Mouse (Mus musculus): Measurements from ENCODE around the gene Elac2.

Elac2 gene

DNA sequence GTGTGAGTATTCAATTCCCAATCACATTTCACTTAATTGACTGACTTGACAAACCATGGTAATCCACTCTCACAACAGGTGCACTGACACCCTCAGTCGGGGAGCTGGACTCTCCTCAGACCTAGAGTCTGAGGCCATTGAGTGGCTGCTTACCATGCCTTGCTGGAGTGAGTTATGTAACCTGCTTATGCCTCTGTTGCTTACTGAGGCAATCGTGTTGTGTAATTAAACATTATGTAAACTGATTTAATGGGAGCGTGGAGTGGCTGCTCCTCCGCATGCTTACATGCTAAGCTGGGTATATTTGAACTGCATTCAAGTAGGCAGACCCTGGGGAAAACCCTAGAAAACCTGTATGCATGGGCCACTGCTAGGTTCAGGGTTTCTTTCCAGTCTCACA is 41.9 kb downstream of the Elac2 start:
- DNase-seq (ENCODE audit: low read depth, low spot score), result no peak

- no peak for DNase-seq (ENCODE audit: low read depth, low spot score)
Observed at GRCm38 (mm10) chr11:65022771-65023170, 43.9 kb downstream of the Elac2 start.

DNA sequence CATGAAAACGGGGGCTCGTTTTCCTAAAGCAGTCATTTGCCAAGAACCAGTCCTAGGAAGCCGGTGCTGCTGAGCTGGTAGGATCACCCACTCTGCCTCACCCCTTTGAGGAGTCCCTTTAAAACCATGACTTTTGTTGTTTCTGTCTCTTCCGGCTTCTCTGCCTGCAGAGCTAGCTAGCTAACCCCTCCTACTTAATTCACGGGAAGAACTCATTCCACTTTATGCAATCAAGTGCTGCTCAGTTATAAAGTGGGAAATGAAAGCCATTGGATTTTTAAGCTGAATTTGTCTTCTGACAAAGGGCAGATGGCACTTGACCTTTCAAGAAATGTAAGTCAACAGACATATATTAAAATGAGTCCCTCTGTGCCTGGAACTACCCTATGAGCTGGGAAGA is 49.2 kb downstream of the Elac2 start:
- DNase-seq (ENCODE audit: low read depth, low spot score), result no peak

GRCm38 (mm10) chr11:65030201-65030600 is 51.4 kb downstream of the Elac2 start:
- DNase-seq (ENCODE audit: low read depth, low spot score), result no peak

- DNase-seq (ENCODE audit: low read depth, low spot score), result no peak
Observed at GRCm38 (mm10) chr11:65032221-65032620, 53.4 kb downstream of the Elac2 start.

DNA sequence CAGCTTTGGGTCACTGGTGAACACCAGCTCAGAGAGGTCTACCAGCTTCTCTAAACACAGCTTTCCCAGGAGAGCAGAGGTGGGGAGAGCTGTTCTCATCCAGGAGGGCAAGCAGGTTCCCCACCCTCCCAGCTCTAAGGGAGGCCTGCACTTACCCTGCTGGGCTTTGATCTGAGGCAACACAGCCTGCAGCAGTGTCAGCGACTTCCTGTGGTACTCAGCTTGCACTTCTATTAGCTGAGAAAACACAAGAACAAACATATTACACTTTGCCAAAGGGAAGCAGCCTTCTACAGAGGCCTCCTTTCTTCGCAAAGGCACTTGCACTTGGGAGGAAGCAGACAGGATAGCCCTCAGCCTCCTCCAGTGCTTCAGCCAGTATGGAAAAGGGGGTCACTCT is 60.2 kb downstream of the Elac2 start:
- DNase-seq (ENCODE audit: low read depth, low spot score), result no peak

DNA sequence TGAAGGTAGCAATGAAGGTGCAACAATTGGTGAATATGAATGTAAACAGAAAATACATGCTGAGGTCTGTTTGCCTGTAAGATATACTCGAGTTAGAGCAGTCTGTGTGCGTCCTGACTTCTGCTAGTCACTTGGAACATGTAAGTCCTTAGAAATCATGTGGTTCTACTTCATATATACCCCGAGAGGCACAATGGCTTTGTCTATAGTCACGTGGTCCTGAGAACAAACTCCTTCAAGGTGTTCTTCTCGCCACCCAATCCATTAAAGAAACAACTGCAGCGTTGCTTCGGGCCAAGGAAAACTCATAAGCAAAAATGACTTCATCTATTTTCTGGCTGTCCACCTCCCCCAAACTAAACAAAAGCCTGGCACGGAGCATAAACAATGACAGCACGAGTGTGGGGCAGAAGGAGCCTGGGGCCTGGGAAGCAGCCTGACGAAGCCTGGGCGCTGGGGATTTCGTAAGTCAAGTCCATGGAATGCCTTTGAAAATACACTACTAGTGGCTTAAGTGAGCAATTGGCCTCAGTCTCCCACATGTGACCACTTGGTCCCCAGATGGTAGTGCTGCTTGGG is 60.8 kb downstream of the Elac2 start:
- DNase-seq (ENCODE audit: low read depth, low spot score), result no peak

DNA sequence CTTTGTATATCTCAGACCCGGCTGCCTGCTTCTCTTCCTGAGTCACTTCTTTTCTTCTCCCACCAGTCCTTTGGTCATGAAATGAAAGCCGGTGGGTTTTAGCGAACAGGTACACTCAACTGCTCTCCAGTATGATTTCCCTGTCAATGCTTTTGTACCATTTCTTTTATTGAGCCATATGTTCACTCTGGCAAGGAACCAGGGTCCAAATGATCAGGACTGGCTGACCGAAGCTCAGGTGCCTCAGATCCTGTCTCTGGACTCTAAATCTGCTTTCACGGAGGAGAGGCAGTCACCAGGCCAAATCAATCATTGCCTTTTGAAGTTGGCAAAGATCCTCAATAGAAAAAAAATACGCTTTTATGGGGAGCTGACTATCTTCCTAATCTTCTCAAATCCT is 61.7 kb downstream of the Elac2 start:
- no peak for DNase-seq (ENCODE audit: low read depth, low spot score)

DNA sequence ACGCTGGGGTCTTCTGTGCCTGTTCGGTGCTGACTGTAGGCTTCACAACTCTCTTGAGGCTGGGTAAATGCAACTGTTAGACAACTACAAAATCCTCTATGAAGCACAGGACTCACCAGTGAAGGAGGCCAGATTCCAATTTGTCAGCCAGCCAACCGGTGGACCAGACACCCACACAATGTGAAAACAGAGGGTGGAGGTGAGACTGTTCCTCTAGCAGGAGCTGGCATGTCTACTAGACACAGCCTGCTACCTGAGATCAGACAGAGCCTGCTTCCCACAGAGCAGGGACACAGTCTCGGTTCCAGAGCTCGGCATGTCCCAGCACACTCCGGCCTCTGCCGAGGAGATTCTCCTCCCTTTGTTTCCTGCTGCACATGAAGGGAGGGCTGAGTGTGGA is 70.3 kb downstream of the Elac2 start:
- no peak for DNase-seq (ENCODE audit: low read depth, low spot score)

DNA sequence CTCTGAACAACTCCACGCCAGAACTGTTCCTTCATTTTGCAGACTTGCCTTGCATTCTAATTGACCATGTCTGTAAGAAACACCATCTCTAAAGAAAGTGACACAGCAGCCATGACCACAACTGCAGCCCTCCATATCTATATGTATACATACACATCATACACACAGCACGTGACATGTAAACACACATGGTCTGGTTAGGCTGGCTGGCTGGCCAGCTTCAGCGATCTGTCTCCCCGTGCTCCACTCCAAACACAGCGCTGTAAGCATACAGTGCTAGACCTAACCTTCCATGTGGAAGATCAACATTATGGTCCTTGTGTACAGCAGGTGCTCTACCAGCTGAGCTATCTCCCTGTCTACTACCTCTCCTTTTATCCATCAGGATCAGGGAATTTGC is 72.0 kb downstream of the Elac2 start:
- DNase-seq (ENCODE audit: low read depth, low spot score), result no peak

Measured in embryo, embryonic 11.5 days (tissue).